Mouse (Mus musculus) cerebellum, adult (tissue): ENCODE measurements at regions not wholly inside any gene's neighbourhood (a gene's known extent, or its start where the extent isn't known, plus 50 kb on each side); places are given as distances from the start of the nearest gene placed in this dataset.

Source experiments
- ATAC-seq: cut with Nextera tagmentation; 2 replicates; pipeline ENCODE4 v1.9.2; 2017; ENCODE audit warnings: mild to moderate bottlenecking, moderate library complexity, mixed read lengths; ENCODE audit not compliant: insufficient number of reproducible peaks, low FRiP score, low TSS enrichment

- ATAC-seq: no peak
These were observed 57.5 kb upstream of the Sgk1 start for GRCm38 (mm10) chr10:21824418-21825025.

GRCm38 (mm10) chr10:21826793-21827504 lies 55.0 kb upstream of the Sgk1 start:
- ATAC-seq: no peak

- no peak for ATAC-seq
These were observed 54.5 kb upstream of the Sgk1 start for GRCm38 (mm10) chr10:21827505-21827844.

- ATAC-seq: no peak
These were observed 53.4 kb upstream of the Sgk1 start for GRCm38 (mm10) chr10:21828432-21829061.

GRCm38 (mm10) chr10:21829062-21829731 lies 52.8 kb upstream of the Sgk1 start:
- ATAC-seq: no peak

GRCm38 (mm10) chr10:21831002-21831696 lies 50.8 kb upstream of the Sgk1 start:
- no peak for ATAC-seq
